Mouse (Mus musculus) intestine, postnatal 0 days (tissue): ENCODE results near the gene Hmx1. TPM values are rescaled to one million over a fixed set of nuclear protein-coding genes. Genes with fewer than 3 reads are reported as not detected.

Source experiments
- ATAC-seq: fragments of 200-750 bp; cut with Nextera tagmentation; 2 replicates; pipeline ENCODE4 v1.8.0; 2017; ENCODE audit warnings: mild to moderate bottlenecking, moderate TSS enrichment, moderate library complexity
- H3K27ac ChIP-seq: fragments of 300-500 bp; sonication (generic); 2 replicates; pipeline ENCODE4 v1.5.1; 2014; ENCODE audit warnings: mild to moderate bottlenecking, low read depth, low read length, moderate library complexity
- H3K27me3 ChIP-seq: fragments of 300-500 bp; sonication (generic); replicated peaks from 2 replicates; pipeline ENCODE4 v1.6.1; 2014; ENCODE audit warnings: low read length, mixed read lengths; ENCODE audit not compliant: control insufficient read depth, insufficient read depth
- H3K36me3 ChIP-seq: fragments of 300-500 bp; sonication (generic); 2 replicates; pipeline ENCODE4 v1.6.1; 2014; ENCODE audit warnings: mild to moderate bottlenecking, moderate library complexity; ENCODE audit not compliant: control insufficient read depth, insufficient read depth
- H3K4me1 ChIP-seq: fragments of 300-500 bp; sonication (generic); replicated peaks from 2 replicates; pipeline ENCODE4 v1.6.1; 2014; ENCODE audit warnings: antibody characterized with exemption, low read length, mixed read lengths; ENCODE audit not compliant: control insufficient read depth, insufficient read depth
- H3K4me2 ChIP-seq: fragments of 300-500 bp; sonication (generic); replicated peaks from 2 replicates; pipeline ENCODE4 v1.6.1; 2014; ENCODE audit warnings: low read depth, mild to moderate bottlenecking, moderate library complexity
- H3K4me3 ChIP-seq: fragments of 300-500 bp; sonication (generic); 2 replicates; pipeline ENCODE4 v1.5.1; 2014; ENCODE audit warnings: low read depth, low read length
- H3K9ac ChIP-seq: fragments of 300-500 bp; sonication (generic); 2 replicates; pipeline ENCODE4 v1.6.1; 2014; ENCODE audit warnings: mild to moderate bottlenecking, low read depth, low read length
- H3K9me3 ChIP-seq: fragments of 300-500 bp; sonication (generic); 2 replicates; pipeline ENCODE4 v1.6.1; 2016; ENCODE audit warnings: mixed run types; ENCODE audit not compliant: control insufficient read depth
- CTCF ChIP-seq: sonication (generic); IDR thresholded peaks from 2 replicates; pipeline ENCODE4 v1.5.1; 2016; ENCODE audit warnings: low read depth, mild to moderate bottlenecking, control low read depth, antibody characterized with exemption, moderate library complexity
- WGBS: fragments of 180-500 bp; shearing (Covaris S2); extraction: QIAGEN DNeasy Blood & Tissue Kit; methylation state at CpG from one replicate; pipeline ENCODE4 v1.1.7; 2014; 5-methylcytosine and 5-hydroxymethylcytosine counted together
- polyA plus RNA-seq: library from polyadenylated mRNA; unstranded; fragments of >200 nt; fragmentation: Nextera tagmentation; extraction: Ambion mirVana; gene quantifications from 2 replicates; pipeline ENCODE4 v1.2.1, GENCODE M21; 2015

The Hmx1 gene
- polyA plus RNA-seq, 1 experiment from 2014 or later, result not detected

- 36% methylated on average over 20 of the region's 20 CpGs for WGBS
These were observed 22.5 kb upstream of the Hmx1 start for GRCm38 (mm10) chr5:35366241-35367032.

GRCm38 (mm10) chr5:35368916-35369315, 20.0 kb upstream of the Hmx1 start:
- WGBS, result 75% methylated on average over 6 of the region's 6 CpGs
- no peak for ATAC-seq
- Histone ChIP-seq H3K27me3 (peaks cover 17% of the 10 kb centered on the region), H3K4me3 (no peak overlapping the region), H3K9me3 (no peaks in the 10 kb centered on the region), H3K9ac (no peak overlapping the region), H3K4me2 (no peak overlapping the region), H3K36me3 (no peaks in the 10 kb centered on the region), H3K4me1 (no peaks in the 10 kb centered on the region), H3K27ac (no peak overlapping the region)
- TF ChIP-seq CTCF, result no peak

More at GRCm38 (mm10) chr5:35366241-35367032, 22.5 kb upstream of the Hmx1 start:
- H3K27me3 ChIP-seq, result peaks cover 17% of the 10 kb centered on the region
- no peak for TF ChIP-seq CTCF
- ATAC-seq, result no peak
- no peaks in the 10 kb centered on the region for H3K36me3 ChIP-seq
- no peaks in the 10 kb centered on the region for H3K9me3 ChIP-seq
- H3K27ac ChIP-seq, result no peak overlapping the region
- H3K4me1 ChIP-seq, result no peaks in the 10 kb centered on the region
- H3K4me2 ChIP-seq, result no peak overlapping the region
- no peak overlapping the region for H3K4me3 ChIP-seq
- no peak overlapping the region for H3K9ac ChIP-seq

DNA sequence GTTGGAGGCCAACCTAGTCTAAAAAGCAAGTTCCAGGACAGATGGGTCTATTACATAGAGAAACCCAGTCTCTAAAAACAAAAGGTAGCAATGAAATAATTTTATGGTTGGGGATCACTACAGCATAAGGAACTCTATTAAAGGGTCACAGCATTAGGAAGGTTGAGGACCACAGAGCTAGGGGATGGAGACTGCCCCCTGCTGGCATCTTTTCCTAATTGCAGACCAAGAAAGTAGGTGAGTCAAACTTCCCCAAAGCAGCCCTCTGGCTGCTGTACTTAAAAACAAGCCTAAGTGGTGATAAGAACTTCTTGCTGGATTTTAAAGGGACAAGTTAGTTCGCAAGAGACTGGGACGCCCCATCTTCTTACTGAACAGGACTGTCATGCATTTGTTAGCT, 9.8 kb upstream of the Hmx1 start:
- TF ChIP-seq CTCF, result 0 out of 2 replicates have a peak, but pooled peaks have one; percentile 27
- no peak overlapping the region for H3K4me3 ChIP-seq
- peaks cover 55% of the 10 kb centered on the region for H3K27me3 ChIP-seq
- 39% methylated on average over 2 of the region's 2 CpGs for WGBS
- H3K9ac ChIP-seq, result no peak overlapping the region
- no peaks in the 10 kb centered on the region for H3K4me1 ChIP-seq
- no peak overlapping the region for H3K4me2 ChIP-seq
- no peak for ATAC-seq
- no peaks in the 10 kb centered on the region for H3K9me3 ChIP-seq
- no peak overlapping the region for H3K27ac ChIP-seq
- no peaks in the 10 kb centered on the region for H3K36me3 ChIP-seq

GRCm38 (mm10) chr5:35379815-35380214, 9.1 kb upstream of the Hmx1 start:
- TF ChIP-seq CTCF, result peak; percentile 79
- no peak overlapping the region for H3K4me2 ChIP-seq
- no peak for ATAC-seq
- H3K27ac ChIP-seq, result no peak overlapping the region
- under 1% methylated on average over 4 of the region's 4 CpGs for WGBS
- H3K4me1 ChIP-seq, result no peaks in the 10 kb centered on the region
- H3K9me3 ChIP-seq, result no peaks in the 10 kb centered on the region
- no peak overlapping the region for H3K9ac ChIP-seq
- no peak overlapping the region for H3K4me3 ChIP-seq
- peaks cover 60% of the 10 kb centered on the region for H3K27me3 ChIP-seq
- H3K36me3 ChIP-seq, result no peaks in the 10 kb centered on the region

GRCm38 (mm10) chr5:35387834-35388490, 946 bp upstream of the Hmx1 start:
- Histone ChIP-seq H3K27me3 (peaks cover 96% of the 10 kb centered on the region), H3K9ac (no peak overlapping the region), H3K9me3 (no peaks in the 10 kb centered on the region), H3K4me1 (no peaks in the 10 kb centered on the region), H3K4me2 (peak overlapping the region; percentile 59), H3K36me3 (no peaks in the 10 kb centered on the region), H3K4me3 (peak overlapping the region; percentile 40), H3K27ac (no peak overlapping the region)
- 2% methylated on average over 38 of the region's 38 CpGs for WGBS
- ATAC-seq, result no peak
- TF ChIP-seq CTCF, result no peak

DNA sequence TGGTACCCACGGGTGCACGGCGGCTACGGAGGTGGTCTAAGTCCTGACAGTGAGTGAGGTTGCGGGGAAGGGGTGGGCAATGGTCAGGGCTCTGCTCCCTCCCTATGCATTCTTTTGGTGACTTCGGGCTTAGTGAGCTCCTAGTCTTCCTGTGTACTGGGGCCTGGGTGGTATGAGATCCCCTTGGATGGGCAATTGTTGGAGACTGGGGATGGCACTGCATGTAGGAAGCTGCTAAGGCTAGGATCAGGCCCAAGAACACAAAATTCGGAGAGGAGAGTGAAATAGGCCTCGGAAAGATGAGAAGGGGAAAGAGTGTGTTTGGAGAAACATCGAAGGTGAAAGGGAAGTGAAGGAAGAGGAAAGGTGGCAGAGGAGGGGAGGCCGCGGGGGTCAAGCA, 533 bp downstream of the Hmx1 start:
- H3K4me1 ChIP-seq, result no peaks in the 10 kb centered on the region
- no peak overlapping the region for H3K27ac ChIP-seq
- H3K9ac ChIP-seq, result no peak overlapping the region
- no peak overlapping the region for H3K4me3 ChIP-seq
- 7% methylated on average over 11 of the region's 11 CpGs for WGBS
- no peak overlapping the region for H3K4me2 ChIP-seq
- no peak for TF ChIP-seq CTCF
- no peaks in the 10 kb centered on the region for H3K36me3 ChIP-seq
- H3K27me3 ChIP-seq, result peaks cover 99% of the 10 kb centered on the region
- H3K9me3 ChIP-seq, result no peaks in the 10 kb centered on the region
- ATAC-seq, result no peak
